Mouse (Mus musculus) midbrain, postnatal 0 days (tissue): ENCODE results near the gene Ugt1a6b. TPM values are rescaled to one million over a fixed set of nuclear protein-coding genes. Genes with fewer than 3 reads are reported as not detected.
"Not testable (repeated sequence)": the region's sequence is repeated elsewhere in the genome, so short reads cannot be mapped to it uniquely, and the experiment has no call there.

ENCODE experiments used
- ATAC-seq: fragments of 200-750 bp; cut with Nextera tagmentation; 2 replicates; pipeline ENCODE4 v1.8.0; 2017; ENCODE audit warnings: moderate number of reproducible peaks, mild to moderate bottlenecking, moderate TSS enrichment, moderate library complexity; ENCODE audit not compliant: low FRiP score
- DNase-seq: peaks from one replicate; pipeline ENCODE4 v3.0.0-alpha.2; 2015; ENCODE audit warnings: low spot score
- H3K27ac ChIP-seq: fragments of 300-500 bp; sonication (generic); 2 replicates; pipeline ENCODE4 v1.5.1; 2014; ENCODE audit warnings: low read depth, mild to moderate bottlenecking, low read length, mixed read lengths
- H3K27me3 ChIP-seq: fragments of 300-500 bp; sonication (generic); 2 replicates; pipeline ENCODE4 v1.6.1; 2014; ENCODE audit warnings: low read length, control low read depth, mixed read lengths; ENCODE audit not compliant: insufficient read depth
- H3K36me3 ChIP-seq: fragments of 300-500 bp; sonication (generic); 2 replicates; pipeline ENCODE4 v1.6.1; 2014; ENCODE audit warnings: low read length, control low read depth, mixed read lengths; ENCODE audit not compliant: insufficient read depth
- H3K4me1 ChIP-seq: fragments of 300-500 bp; sonication (generic); 2 replicates; pipeline ENCODE4 v1.6.1; 2014; ENCODE audit warnings: mild to moderate bottlenecking, control low read depth, antibody characterized with exemption, low read length, mixed read lengths; ENCODE audit not compliant: insufficient read depth
- H3K4me2 ChIP-seq: fragments of 300-500 bp; sonication (generic); 2 replicates; pipeline ENCODE4 v1.6.1; 2014; ENCODE audit warnings: low read depth, mild to moderate bottlenecking, low read length, mixed read lengths; ENCODE audit not compliant: poor library complexity, severe bottlenecking
- H3K4me3 ChIP-seq: fragments of 300-500 bp; sonication (generic); 2 replicates; pipeline ENCODE4 v1.5.1; 2014; ENCODE audit warnings: low read depth, mild to moderate bottlenecking, low read length, moderate library complexity
- H3K9ac ChIP-seq: fragments of 300-500 bp; sonication (generic); replicated peaks from 2 replicates; pipeline ENCODE4 v1.6.1; 2014; ENCODE audit warnings: mild to moderate bottlenecking, low read length, moderate library complexity, mixed read lengths; ENCODE audit not compliant: poor library complexity, severe bottlenecking
- H3K9me3 ChIP-seq: fragments of 300-500 bp; sonication (generic); 2 replicates; pipeline ENCODE4 v1.6.1; 2016; ENCODE audit warnings: low read length, control low read depth
- CTCF ChIP-seq: IDR thresholded peaks from 2 replicates; pipeline ENCODE4 v1.5.1; 2016; ENCODE audit warnings: antibody characterized with exemption, mild to moderate bottlenecking
- WGBS: fragments of 180-500 bp; shearing (Covaris S2); extraction: QIAGEN DNeasy Blood & Tissue Kit; methylation state at CpG from one replicate; pipeline ENCODE4 v1.1.7; 2014; 5-methylcytosine and 5-hydroxymethylcytosine counted together
- polyA plus RNA-seq: library from polyadenylated mRNA; unstranded; fragments of >200 nt; fragmentation: Nextera tagmentation; extraction: Ambion mirVana; gene quantifications from 2 replicates; pipeline ENCODE4 v1.2.1, GENCODE M21; 2015
- total RNA-seq: library from RNA; depleted of rRNA; stranded (reverse); fragments of >200 nt; gene quantifications from 2 replicates; pipeline ENCODE4 v1.2.3, GENCODE M21; 2014

The Ugt1a6b gene
- total and polyA plus RNA-seq, 2 experiments from 2014 or later: 1.9 TPM; not detected in 1

GRCm38 (mm10) chr1:88094941-88095492 is 8.0 kb upstream of the Ugt1a6b start, which contains the start of gene Ugt1a7c:
Gene Ugt1a7c, plus strand, starts transcription at chr1:88095062.
- WGBS: 66% methylated on average over 10 of the region's 10 CpGs
- no peak for TF ChIP-seq CTCF
- H3K36me3 ChIP-seq: no peaks in the 10 kb centered on the region
- 0 out of 2 replicates have a peak within 1 kb of the TSS, but pooled peaks have one; percentile 19 for H3K9ac ChIP-seq
- no peak within 1 kb of the TSS for H3K4me3 ChIP-seq
- H3K9me3 ChIP-seq: no peaks in the 10 kb centered on the region
- H3K27me3 ChIP-seq: no peaks in the 10 kb centered on the region
- H3K27ac ChIP-seq: no peak within 1 kb of the TSS
- DNase-seq (peak; percentile 1), ATAC-seq (no peak)
- H3K4me2 ChIP-seq: no peak within 1 kb of the TSS
- H3K4me1 ChIP-seq: no peaks in the 10 kb centered on the region

GRCm38 (mm10) chr1:88098546-88098945 is 4.5 kb upstream of the Ugt1a6b start:
- H3K36me3 ChIP-seq, H3K4me3 ChIP-seq, DNase-seq, H3K27ac ChIP-seq, H3K9me3 ChIP-seq, ATAC-seq, H3K9ac ChIP-seq, H3K4me1 ChIP-seq, H3K27me3 ChIP-seq, H3K4me2 ChIP-seq: not testable (repeated sequence)
- WGBS: 93% methylated on average over 3 of the region's 3 CpGs

- DNase-seq, H3K4me1 ChIP-seq, ATAC-seq, H3K27ac ChIP-seq, H3K4me3 ChIP-seq, H3K9me3 ChIP-seq, H3K4me2 ChIP-seq, H3K9ac ChIP-seq, H3K36me3 ChIP-seq, H3K27me3 ChIP-seq: not testable (repeated sequence)
- 81% methylated on average over 2 of the region's 2 CpGs for WGBS
These were observed 3.4 kb upstream of the Ugt1a6b start for GRCm38 (mm10) chr1:88099691-88100090.

GRCm38 (mm10) chr1:88103697-88104468 is 831 bp downstream of the Ugt1a6b start:
- not testable (repeated sequence) for H3K4me1 ChIP-seq, ATAC-seq, H3K9ac ChIP-seq, H3K4me2 ChIP-seq, H3K36me3 ChIP-seq, DNase-seq, H3K27ac ChIP-seq, H3K4me3 ChIP-seq, H3K27me3 ChIP-seq, H3K9me3 ChIP-seq
- WGBS: 71% methylated on average over 4 of the region's 5 CpGs

- DNase-seq: no peak
- no peak overlapping the region for H3K4me2 ChIP-seq
These were observed 1.8 kb downstream of the Ugt1a6b start for GRCm38 (mm10) chr1:88104667-88105430.

GRCm38 (mm10) chr1:88105656-88106055 is 2.6 kb downstream of the Ugt1a6b start:
- no peak for TF ChIP-seq CTCF
- Histone ChIP-seq H3K4me3 (no peak overlapping the region), H3K36me3 (no peaks in the 10 kb centered on the region), H3K9me3 (no peaks in the 10 kb centered on the region), H3K27ac (no peak overlapping the region), H3K27me3 (no peaks in the 10 kb centered on the region), H3K4me1 (no peaks in the 10 kb centered on the region), H3K9ac (no peak overlapping the region), H3K4me2 (no peak overlapping the region)
- 66% methylated on average over 2 of the region's 2 CpGs for WGBS
- DNase-seq (no peak), ATAC-seq (no peak)

More at GRCm38 (mm10) chr1:88104667-88105430, 1.8 kb downstream of the Ugt1a6b start:
- no peaks in the 10 kb centered on the region for H3K4me1 ChIP-seq
- no peak overlapping the region for H3K9ac ChIP-seq
- no peaks in the 10 kb centered on the region for H3K36me3 ChIP-seq
- no peak overlapping the region for H3K4me3 ChIP-seq
- WGBS: 77% methylated on average over 1 of the region's 1 CpGs
- TF ChIP-seq CTCF: no peak
- no peak for ATAC-seq
- H3K27ac ChIP-seq: no peak overlapping the region
- no peaks in the 10 kb centered on the region for H3K27me3 ChIP-seq
- no peaks in the 10 kb centered on the region for H3K9me3 ChIP-seq

GRCm38 (mm10) chr1:88109027-88109557 is 6.0 kb downstream of the Ugt1a6b start:
- H3K4me1 ChIP-seq, H3K9ac ChIP-seq, DNase-seq, H3K27ac ChIP-seq, H3K9me3 ChIP-seq, ATAC-seq, H3K4me2 ChIP-seq, H3K27me3 ChIP-seq, H3K36me3 ChIP-seq, H3K4me3 ChIP-seq: not testable (repeated sequence)
- WGBS: 80% methylated on average over 2 of the region's 2 CpGs

- not testable (repeated sequence) for H3K36me3 ChIP-seq, H3K27ac ChIP-seq, H3K9ac ChIP-seq, H3K9me3 ChIP-seq, H3K4me1 ChIP-seq, H3K27me3 ChIP-seq, ATAC-seq, DNase-seq, H3K4me3 ChIP-seq, H3K4me2 ChIP-seq
- 83% methylated on average over 2 of the region's 2 CpGs for WGBS
These were observed 6.6 kb downstream of the Ugt1a6b start for GRCm38 (mm10) chr1:88109604-88110003.
